Mouse (Mus musculus): Measurements from ENCODE around the gene Gm20924.
"Not testable (repeated sequence)": the region's sequence is repeated elsewhere in the genome, so short reads cannot be mapped to it uniquely, and the experiment has no call there.

Gene Gm20924

DNA sequence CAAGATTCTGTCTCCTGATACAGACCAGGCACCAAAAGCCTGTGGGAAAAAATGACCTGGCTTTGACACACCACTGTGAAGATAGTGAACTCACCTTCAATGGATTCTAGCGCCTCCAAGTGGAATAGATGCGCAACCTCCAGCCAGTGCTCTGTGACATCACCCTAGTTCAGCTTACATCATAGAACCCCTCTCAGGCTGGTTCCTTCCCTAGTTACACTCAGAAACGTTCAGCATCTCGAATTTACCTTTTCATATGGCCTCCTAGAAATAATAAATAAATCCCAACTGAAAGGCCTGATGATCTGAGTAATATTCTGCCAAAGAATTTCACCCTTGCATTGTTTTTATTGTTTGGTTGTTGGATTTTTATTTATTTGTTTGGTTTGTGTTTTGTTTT, at the start of gene Gm20924:
Gm20924 (minus strand) TSS at position 101 of the 400 bp plus-strand sequence.
- not testable (repeated sequence) for DNase-seq (ENCODE audit: low spot score)

Data from embryo, embryonic 10 days (tissue).